Mouse (Mus musculus): ENCODE data around the gene Zfr2.
A peak's percentile ranks its signal among the peaks of the same experiment; 100 is the strongest.

Gene Zfr2

DNA sequence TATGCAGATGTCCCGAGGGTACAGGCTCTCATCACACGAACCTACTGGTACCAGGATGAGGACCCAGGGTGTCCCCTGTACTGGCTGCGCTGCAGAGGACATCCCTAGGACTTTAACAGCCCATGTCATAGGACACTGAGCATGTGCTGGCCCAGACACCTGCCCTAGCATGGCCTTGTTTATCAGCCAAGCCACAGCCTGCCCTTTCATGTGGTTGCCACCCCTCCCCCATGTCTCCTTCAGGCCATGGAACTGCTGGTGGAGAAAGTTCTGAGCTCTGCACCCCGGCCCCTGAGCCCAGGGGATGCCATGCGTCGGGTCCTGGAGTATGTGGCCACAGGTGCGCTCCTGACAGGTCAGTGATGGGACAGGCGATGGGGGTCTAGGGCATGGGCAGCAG lies 16.5 kb downstream of the Zfr2 start:
- no peak for DNase-seq

DNA sequence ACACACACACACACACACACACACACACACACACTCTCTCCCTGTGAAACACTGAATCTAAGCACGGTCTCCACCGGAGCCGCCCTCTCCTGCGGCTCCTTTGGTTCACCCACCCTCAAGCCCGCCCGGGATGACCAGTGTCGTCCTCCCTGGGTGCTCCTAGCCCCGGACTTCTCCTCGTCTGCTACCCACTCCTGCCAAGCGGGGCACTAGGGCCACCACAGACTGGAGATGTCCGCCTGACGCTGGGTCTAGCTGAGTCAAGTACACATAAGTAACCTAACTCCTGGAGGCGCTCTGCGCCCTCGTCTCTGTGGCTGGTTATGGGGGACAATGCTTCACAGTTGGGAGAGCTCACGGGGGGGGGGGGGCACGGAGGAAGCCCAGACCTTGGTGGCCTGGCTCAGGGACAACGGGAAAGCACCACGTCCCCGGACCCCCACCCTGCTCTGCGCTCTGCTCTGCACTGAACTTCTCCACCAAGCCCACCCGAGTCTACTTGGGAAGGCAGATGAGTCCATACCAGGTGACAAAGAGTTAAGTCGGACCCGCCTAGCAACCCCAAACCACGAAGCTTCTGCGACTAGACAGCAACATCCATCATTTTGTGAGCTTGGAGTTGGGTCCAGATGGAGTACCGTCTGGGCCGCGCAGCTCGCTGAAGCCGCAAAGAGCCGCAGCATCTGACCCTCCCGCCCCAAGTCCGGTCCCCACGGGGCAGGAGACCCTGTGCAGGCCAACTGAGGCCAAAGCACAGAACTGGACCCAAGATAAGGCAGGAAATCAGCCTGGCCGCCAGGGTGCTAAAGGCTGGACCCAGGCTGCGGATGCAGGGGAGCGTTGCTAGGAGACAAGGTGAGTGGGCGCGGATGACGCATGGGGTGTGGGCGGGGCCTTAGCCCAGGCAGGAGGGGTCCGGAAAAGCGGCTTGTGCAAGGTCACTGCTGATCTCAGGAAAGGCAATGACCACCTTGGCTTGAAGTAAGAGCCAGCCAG lies 19.8 kb downstream of the Zfr2 start, which contains the start of gene Matk:
Gene Matk (plus strand): TSS at position 512 of the 996 bp plus-strand sequence.
- no peak for DNase-seq

DNA sequence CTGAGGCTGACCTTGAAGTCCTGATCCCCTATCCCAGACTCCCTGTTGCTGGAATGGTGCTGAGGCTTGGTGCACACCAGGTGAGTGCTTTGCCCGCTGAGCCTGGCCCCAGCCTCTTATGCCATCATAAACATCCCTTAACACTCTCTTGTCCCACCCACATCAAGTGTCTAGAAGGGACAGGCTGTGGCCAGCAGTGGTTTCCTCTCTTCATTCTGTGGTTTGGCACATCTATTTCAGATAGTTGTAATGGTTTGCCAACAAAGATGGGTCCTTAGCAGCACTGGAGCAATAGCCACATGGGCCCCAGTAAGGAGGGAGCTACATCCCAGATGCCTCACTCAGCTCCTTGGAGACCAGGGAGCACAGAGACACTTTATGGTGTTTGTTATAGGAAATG lies 21.9 kb downstream of the Zfr2 start:
- DNase-seq: no peak

DNA sequence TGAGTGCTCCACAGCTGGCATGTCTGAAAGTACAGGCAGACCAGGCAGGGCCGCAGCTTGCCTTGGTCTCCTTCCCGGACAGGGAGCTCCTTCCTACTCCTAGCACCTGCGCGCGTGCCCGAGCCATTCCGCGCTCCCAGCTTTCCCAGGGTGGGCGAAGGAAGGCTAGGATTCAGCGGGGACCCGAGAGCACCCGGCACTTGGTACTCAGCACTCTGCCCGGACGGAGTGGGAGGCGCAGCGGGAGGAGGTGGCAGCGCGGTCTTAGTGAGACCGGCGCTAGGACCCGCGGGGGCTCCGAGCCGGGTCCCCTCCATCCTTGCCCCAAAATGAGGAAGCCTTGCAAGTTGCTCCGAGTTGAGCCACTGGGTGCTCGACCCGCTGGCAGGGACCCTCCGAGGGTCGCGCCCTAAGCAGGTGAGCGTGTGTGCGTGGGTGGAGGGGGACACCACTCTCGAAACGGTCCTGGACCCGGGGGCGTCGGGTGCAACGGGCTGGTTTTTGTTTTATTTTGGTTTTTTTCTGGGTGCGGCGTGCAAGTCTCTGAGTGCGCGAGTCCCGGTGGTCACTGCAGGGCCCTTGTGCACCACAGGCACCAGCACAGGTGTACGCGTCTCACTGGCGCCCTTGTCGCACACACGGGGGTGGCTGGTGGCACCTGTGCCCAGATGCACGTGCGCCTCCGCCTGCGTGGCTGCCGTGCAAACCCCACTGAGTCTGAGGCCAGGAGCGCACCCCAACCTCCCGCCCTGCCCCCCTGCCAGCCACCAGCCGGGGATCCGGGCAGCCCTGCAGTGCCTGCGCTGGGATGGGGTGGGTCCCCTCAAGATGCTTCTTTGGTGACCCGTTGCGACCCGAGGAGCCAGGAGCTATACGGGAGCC lies 24.4 kb downstream of the Zfr2 start:
- no peak for DNase-seq

DNA sequence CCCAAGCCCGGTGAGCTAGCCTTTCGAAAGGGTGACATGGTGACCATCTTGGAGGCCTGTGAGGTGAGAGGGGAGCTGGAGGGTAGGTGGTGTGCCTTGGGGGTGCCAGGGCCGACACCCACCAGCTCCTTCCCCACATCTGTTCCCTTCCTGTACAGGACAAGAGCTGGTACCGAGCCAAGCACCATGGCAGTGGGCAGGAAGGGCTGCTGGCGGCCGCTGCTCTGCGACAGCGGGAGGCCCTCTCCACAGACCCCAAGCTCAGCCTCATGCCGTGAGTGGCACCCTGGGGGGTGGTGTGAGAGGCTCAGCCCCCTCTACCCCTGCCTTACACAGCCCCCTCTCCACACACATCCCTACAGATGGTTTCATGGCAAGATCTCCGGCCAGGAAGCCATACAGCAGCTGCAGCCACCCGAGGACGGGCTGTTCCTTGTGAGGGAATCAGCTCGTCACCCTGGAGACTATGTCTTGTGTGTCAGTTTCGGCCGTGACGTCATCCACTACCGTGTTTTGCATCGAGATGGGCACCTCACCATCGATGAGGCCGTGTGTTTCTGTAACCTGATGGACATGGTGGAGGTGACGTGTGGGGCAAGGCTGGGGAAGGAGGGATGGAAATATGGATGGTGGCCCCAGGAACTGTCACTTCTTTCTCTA lies 26.4 kb downstream of the Zfr2 start:
- no peak for DNase-seq

DNA sequence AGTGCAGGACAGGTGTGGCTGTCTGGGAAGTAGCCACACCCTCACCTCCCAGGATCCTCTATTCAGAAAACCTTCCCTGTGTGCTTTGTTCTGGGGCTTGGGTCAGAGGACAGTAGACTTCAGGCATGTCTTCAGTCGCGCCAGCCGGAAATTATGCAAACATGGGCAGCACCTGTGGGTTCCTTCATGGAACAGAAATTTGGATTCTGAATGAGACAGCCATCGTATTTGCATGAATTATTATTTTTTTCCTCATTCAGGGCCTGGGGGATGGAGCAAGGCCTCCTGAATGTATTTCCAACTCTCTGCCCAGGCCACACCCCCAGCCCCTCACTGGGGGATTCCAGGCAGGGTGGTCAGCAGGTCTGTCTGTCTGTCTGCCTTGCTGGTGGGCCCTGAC lies 28.1 kb downstream of the Zfr2 start:
- no peak for DNase-seq

DNA sequence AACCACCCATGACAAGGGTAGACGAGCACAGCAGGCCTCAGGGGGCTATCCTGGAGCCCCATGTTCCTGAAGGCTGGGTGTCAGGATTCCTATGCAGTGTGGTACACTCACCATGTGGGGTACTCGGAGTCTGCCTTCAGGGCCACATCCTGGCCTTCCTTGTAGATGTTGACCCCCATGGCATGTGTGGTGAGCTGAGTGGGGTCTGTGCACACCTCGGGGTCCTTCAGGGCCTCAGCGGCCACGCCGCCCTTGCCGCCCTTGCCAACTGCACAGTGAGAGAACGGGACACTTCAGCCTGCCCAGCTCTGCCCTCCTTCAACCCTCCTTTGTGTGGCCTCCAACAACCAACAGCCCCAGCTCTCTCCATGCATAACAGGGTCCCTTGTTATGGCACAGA lies 32.6 kb downstream of the Zfr2 start:
- no peak for DNase-seq

DNA sequence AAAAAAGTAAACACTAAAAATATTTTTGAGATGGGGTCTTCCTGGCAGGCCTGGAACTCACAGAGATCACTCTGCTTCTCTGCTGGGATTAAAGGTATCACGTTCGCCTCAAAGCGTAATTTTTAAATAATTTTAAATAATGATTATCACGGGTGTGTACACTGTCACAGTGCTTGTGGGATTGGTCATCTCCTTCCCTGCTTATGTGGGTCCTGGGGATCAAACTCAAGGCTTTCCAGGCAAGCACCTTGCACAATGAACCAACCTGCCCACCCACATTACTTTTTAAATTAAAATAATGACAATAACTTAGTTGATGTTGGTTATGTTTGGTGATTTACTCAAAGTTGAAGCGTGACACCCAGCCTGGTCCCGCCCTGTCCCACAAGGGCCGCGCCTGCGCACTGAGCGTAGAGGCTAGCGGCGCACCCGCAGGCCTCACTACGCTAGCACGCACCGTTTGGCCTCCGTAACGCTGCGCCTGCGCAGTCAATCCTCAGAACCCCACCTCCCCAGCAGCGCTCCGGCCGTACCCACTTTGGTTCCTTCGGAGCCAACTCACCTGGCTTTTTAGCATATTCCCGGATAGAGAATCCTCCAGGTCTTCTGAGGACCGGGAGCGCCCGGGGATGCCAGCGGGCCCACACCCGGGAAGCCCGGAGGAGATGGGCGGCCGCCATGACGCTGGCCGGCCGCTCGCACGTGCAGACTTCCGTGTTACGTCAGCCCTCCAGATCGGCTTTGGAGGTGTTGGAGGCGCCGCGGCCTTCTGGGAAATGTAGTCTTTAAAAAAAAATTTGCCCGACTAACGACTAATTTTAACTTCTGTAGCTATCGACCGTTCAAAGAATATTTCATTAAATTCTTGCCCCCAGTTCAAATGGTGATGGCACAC lies 33.5 kb downstream of the Zfr2 start, which contains the start of the genes Mrpl54 and Apba3:
Gene Mrpl54 (minus strand): TSS at position 724 of the 895 bp plus-strand sequence.
Gene Apba3 (plus strand): TSS at position 750 of the 895 bp plus-strand sequence.
- peak; percentile 97 for DNase-seq

DNA sequence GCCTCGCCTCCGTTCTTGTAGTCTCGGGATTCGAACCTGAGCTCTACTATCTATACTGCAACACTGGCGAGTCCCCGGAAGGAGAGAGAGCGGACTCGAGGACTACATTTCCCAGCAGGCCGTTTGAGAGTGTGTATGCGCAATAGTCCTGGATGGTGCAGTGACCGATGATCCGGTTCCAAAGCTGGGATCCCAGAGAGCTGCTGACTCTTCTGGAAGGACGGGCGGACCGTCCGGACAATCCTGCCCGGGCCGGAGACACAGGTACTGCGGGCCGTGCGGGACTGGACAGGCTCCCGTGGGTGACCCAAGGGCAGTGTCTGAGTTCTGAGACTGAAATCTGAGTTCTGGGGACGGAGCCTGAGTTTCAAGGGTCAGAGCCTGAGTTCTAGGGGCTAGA lies 35.1 kb downstream of the Zfr2 start:
- DNase-seq: peak; percentile 96

DNA sequence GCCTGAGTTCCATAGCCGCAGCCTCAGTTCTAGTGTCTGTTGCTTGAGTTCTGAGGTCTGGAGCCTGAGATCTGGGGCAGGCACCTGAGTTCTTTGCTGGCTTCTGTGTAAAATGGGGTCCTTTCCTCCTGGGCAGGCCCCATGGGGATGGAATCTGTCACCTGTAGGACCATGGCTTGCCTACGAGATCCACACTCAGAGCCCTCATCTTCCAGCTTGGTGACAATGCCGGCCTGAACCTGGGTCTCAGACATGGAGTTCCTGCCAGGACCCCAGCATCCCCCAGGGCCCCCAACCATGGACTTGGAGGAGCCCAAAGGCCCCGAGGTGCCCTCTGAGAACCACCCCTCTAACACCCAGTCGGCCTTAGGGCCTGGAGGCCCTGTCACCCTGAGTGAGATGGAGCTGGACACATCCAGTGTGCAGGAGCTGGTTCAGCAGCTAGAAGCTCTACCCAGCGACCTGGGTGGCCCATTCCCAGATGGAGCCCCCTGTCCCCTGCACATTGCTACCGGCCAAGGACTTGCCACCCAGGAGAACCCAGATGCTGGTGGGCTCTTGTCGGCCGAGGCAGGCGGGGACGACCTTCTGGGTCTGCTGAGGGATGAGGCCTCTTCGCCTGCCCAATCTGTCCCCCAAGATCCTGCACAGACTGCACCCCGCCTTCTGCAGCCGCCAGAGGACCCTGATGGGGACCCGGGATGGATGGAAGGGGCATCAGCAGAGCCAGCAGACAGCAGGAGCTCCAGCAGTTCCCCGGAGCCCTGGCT lies 35.9 kb downstream of the Zfr2 start:
- DNase-seq: no peak

DNA sequence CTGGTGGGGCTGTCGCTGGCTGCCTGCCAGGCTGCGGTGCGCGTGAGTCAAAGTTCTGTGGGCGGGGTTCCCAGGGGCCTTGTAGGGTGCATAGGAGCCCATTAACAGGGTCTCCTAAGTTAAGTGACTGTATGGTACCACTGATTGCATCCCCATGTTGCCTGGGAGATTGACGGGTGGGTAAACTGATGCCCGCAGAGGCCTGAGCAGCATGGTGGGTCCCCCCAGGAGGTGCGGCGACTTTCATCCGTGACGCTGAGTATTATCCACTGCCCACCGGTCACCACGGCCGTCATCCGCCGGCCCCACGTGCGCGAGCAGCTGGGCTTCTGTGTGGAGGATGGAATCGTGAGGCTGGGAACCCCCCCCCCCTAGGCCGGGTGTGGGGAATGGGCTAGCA lies 39.4 kb downstream of the Zfr2 start:
- no peak for DNase-seq

DNA sequence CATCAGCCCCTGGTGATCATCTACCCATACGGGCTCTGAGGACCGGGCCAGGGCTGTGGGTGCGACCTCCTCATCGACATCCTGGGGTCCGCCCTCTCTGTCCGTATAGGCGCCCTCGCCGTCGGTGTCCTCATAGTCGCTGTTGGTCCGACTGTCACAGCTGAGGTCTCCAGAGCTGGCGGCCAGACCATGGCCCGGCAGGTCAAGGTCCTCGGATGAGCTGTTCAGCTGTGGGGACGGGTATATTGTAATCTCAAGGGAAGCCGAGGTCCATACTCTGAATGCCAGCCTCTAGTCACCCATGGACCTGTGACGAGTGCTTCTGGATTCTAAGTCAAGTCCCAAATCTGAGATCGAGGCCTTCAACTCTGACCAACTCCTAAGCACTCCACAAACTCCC lies 40.9 kb downstream of the Zfr2 start:
- DNase-seq: no peak

DNA sequence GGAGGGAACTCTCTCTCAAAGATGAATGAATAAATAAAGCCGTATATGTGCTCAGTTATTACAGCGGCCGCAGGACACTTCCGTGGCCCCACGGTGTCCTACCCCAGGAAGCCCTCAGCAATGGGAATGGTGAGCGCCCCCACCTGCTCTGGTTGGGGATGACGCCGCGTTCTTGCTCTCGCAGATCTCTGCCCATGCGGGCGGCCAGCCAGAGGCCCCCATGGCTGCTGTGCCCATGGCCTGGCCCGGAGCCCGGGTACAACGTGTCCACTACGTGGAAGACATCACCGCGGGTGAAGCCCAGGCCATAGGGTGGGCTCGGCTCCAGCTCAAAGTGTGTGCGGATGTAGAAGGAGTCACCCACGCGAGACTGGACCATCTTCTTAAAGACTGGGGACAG lies 44.7 kb downstream of the Zfr2 start:
- DNase-seq: no peak

DNA sequence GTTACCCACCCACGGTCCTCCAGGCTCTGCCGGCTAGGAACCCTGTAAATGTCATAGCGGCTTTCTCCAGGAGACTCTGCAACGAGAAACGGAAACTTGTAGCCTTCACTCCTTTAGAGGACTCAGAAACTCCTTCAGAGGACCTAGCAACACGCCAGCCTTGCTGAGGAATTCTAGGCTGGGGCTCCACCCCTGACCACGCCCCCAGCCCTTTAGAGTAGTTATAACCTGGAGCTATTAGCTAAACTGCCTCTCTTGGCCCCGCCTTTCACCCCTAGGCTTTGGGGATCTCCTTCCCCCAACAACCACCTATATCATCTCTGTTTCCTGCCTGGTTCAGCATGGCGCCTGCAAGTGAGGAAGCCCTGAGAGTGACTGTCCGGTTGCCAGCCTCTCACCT lies 46.5 kb downstream of the Zfr2 start:
- DNase-seq: no peak

DNA sequence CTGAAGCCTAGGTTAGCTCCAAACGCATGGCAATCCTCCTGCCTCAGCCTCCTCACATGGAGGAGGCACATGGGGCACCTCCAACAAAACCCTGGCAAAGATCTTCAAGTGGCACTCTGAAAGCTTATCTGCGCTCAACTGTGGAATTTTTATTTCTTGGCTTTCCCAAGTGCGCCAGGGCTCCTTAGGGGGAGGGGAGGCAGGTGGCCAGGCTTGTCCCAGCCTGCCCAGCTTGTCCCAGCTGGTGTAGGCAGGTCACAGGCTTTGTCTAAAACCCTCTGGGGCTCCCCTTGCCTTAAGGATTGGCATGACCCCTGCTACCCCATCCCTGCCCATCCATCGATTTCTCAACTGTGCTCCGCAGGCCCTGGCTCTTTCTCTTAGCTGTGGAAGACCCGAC lies 51.2 kb downstream of the Zfr2 start:
- peak; percentile 50 for DNase-seq

DNA sequence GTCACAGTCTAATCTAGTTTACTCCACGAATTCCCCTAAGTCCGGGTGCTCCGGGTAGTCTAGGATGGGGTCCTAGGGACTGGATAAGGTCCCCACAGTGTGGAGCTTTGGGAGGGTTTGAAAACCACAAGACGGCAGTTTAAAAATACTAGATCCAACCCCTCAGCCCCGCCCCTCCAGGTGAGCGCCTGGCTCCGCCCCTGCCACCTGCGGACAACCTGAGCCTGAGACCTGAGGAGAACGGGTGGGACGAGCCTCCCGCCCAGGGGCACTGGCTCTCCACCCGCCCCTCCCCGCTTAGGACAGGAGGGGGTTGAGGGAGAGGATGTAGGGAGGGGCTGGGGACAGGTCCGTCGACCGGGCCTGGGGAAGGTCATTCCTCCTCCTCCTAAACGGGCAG lies 51.8 kb downstream of the Zfr2 start:
- DNase-seq: peak; percentile 77

DNA sequence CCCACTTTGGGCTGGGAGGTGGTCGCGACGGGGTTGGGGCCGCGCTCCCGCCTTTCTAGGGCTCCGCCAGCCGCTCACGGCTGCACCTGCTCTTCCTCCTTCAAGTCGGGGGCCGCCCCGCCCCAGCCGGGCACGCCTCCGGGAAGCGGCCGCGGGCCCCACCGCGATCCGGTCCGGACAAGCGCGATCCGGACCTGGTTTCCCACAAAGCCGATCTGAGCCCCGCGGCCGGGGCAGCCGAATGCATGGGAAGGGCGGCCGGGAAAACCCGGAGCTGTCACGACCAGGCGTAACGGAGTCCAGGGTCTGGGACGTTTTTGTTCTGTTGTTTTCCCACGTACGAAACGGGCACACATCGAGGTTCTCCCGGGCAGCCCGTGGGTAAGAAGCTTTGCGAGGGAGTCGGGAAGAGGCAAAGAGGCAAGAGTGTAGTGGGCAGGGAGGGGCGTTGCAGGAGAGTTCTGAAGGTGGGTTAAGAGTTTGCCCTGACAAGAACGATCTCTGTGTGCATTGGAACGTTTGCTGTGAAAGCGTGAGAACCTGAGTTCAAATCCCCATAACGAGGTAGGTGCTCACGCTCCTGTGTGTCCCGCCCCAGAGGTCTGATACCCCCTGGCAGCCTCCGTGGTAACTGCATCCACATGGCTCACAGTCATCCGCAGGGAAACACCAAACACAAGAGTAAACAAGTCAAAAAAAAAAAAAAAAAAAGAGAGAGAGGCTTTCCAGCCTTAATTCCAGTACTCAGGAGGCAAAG lies 52.9 kb downstream of the Zfr2 start:
- peak; percentile 89 for DNase-seq

DNA sequence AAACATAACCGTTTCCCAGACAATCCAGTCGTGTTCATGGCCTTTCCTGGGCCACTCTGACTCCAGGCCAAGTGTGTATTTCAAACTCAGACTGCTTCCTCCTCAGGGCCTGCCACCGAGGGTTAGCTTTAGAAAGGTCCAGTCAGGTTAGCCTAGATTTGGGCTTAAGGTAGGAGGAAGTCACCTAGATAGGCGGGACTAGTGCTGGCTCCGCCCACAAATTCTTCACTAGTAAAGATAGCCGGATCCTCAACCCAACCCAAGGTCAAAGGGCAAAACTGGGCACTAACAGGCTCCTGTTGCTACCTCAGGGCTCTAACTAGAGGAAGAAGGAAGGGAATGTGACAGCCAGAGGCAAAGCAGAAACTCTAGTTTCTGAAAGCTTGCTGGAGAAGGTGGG lies 53.6 kb downstream of the Zfr2 start:
- DNase-seq: peak; percentile 81

DNA sequence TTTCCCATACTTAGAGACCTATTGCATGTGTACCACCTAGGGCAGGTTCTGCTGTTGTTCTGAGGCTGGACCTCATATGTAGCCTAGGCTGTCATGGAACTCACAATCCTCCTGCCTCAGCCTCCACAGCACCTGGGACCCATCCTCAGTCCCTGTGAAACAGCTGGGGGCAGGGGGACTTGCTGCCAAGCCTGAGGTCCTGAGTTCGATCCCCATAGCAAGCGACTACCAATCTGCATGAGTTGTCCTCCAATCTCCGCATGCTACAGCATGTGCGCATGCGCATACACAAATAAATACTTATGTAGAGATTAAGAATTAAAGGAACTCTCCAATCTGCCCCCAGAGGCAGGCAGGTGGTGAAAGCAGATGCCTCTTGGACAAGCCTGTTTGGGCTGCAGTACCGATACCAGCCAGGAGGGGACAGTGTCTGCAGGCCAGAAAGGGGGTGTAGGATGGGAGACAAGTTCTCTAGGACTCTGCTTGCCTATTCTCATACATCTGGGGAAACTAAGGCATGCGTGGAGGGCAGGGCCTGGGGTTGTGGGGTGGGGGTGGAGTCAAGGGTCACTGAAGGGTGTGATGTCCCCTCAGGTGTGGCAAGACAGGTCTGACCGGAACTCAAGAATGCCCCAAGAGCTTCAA lies 54.7 kb downstream of the Zfr2 start:
- peak; percentile 66 for DNase-seq

DNA sequence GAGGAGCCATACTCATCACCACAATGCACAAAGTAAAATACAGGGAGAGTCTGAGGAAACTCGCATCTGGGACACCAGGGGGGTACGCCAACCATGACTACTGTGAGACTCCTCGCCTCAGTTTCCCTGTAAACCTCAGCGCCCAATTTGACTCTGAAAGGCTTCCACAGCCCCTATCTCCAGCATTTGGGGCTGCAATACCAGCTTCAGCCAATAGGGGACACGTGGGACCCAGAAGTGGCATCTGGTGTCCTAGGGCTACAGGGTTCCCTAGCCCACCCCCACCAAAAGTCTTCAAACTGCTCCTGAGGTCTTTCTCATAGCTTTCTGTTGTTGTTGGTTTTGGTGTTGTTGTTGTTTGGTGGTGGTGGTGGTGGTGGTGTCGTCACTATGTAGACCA lies 55.6 kb downstream of the Zfr2 start:
- no peak for DNase-seq

Measured in kidney, adult 9 months (tissue).